Mouse (Mus musculus): Measurements from ENCODE around the gene Sema3f.

Gene Sema3f

GRCm38 (mm10) chr9:107659961-107660360, 50.3 kb downstream of the Sema3f start:
- no peak for DNase-seq (ENCODE audit: low spot score)

DNA sequence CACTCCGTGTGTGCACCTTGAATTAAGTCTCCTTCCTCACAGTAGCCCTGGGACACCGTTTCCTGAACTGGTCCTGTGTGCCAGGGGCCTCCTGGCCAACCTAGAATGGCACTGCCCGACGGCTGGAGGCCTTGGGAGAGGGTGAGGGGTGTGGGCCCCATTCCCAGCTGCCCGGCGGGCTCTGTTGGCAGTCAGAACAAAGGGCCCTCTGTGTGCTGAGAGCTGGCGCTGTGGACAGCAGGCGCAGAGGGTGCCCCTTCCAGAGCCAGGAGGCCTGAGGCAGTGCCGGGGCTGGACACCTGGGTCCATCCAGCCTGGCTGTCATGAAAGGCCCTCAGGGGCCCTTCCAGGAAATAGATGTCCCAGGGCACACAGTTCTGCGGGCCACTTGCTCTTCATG, 50.7 kb downstream of the Sema3f start:
- DNase-seq (ENCODE audit: low spot score): no peak

DNA sequence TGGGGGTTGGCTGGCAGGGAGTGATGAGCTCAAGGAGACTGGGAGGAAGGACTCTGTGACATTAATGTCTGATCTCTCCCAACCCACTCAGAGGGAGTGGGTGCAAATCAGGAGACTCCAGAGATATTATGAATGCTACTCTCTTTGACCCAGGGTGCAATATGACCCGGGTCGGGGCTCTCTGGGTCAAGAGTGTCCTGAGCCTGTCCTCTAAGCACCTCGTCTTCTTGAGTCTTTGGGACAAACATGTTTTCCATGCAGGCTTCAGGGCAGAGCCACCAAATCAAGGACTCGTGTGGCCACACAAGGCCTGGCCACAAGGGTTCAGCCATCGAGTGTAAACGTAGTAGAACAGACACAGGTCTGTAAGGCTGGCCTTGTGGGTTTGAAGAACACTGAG, 52.2 kb downstream of the Sema3f start:
- no peak for DNase-seq (ENCODE audit: low spot score)

GRCm38 (mm10) chr9:107657144-107657543, 53.1 kb downstream of the Sema3f start:
- DNase-seq (ENCODE audit: low spot score): no peak

GRCm38 (mm10) chr9:107654585-107654984, 55.7 kb downstream of the Sema3f start:
- DNase-seq (ENCODE audit: low spot score): no peak

DNA sequence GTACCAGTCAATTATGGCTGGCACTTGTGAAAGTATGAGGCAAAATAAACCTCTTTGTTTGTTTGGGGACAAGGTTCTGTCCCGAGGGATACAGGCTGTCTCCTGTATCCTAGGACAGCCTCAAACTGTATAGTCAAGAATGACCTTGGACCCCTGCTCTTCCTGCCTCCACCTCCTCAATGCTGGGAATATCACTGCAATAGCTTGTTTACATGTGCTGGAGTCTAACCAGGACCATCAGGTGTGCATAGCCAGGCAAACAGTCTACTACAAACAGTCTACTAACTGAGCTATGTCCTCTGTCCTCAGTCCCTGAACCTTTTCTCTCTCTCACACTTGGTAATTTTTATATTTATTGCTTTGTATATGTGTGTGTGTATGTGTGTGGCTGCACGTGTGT, 56.8 kb downstream of the Sema3f start:
- DNase-seq (ENCODE audit: low spot score): no peak

- no peak for DNase-seq (ENCODE audit: low spot score)
Measured at GRCm38 (mm10) chr9:107650708-107651481, 59.4 kb downstream of the Sema3f start.

GRCm38 (mm10) chr9:107650225-107650624, 60.0 kb downstream of the Sema3f start:
- no peak for DNase-seq (ENCODE audit: low spot score)

DNA sequence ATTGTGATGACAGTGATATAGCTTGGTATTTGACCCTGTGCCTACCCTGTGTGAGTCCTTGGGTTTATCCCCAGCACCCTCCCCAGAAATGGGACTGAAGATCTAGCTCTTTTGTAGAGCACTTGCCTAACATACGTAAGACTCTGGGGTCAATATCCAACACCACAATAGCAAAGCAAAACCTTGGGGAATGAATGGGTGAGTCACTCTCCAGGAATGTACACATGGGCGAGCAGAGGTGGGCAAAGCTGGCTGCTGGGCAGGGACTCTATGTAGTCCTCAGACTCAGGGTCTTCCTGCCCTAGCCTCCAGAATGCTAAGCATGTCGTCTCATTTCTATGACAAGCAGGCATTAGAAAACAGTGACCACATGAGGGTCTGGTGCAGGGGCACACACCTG, 61.5 kb downstream of the Sema3f start:
- DNase-seq (ENCODE audit: low spot score): no peak

- DNase-seq (ENCODE audit: low spot score): no peak
Measured at GRCm38 (mm10) chr9:107646975-107647374, 63.3 kb downstream of the Sema3f start.

GRCm38 (mm10) chr9:107645577-107645976, 64.7 kb downstream of the Sema3f start:
- peak; percentile 67 for DNase-seq (ENCODE audit: low spot score)

GRCm38 (mm10) chr9:107645153-107645510, 65.1 kb downstream of the Sema3f start:
- DNase-seq (ENCODE audit: low spot score): no peak

DNA sequence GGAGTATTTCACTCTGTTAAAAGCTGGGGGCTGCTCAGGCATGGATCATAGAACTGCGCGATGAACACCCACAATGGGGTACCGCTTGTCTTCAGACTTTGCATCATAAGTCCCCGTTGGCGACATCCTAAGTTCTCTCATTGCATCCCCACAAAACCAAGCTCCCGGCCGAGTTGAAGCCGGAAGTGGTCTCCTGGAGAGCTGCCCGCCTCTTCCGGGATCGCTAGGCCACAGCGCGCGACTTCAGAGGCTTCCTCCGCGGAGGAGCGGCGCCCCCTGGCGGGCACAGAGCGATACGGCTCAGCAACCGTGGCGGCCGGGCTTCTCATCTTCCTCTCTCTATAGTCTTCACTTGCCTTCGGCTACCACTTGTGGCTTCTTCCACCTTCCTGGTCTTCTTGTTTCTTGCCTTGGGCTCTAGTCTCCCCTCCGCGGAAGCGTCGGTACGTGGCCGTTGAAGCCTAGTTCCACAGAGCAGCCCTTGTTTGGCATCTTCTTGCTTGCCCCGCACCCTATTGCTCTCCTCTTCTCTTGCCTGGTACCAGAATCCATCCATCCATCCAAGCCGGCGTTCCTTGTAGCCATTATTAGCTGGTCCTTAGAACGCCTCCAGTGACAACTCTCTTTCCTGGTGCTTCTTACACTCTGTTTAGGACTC, 65.7 kb downstream of the Sema3f start:
- DNase-seq (ENCODE audit: low spot score): peak; percentile 89

- DNase-seq (ENCODE audit: low spot score): no peak
Measured at GRCm38 (mm10) chr9:107643544-107644214, 66.6 kb downstream of the Sema3f start.

- DNase-seq (ENCODE audit: low spot score): no peak
Measured at GRCm38 (mm10) chr9:107641666-107642065, 68.6 kb downstream of the Sema3f start.

DNA sequence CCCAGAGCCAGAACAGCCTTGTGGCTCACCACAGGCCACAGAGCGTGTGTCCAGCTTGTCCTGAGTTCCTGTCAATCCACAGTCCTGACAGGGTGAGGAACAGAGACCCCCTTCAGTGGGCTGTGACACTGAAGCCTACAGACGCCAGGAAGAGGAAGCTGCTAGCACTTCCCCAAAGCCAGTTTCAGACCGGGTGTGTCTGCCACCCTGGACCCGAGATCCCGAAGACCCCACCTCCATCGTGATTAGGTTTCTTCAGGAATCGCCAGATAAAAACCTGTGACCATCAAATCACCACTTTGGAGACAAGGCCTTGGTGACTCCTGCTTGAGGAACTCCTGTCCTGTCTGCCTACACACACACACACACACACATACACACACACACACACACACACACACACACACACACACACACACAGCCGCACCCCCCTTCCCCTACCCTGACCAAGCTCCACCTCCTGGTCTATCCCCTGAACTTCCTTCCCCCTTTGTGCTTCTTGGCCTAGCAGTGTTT, 70.0 kb downstream of the Sema3f start:
- DNase-seq (ENCODE audit: low spot score): no peak

DNA sequence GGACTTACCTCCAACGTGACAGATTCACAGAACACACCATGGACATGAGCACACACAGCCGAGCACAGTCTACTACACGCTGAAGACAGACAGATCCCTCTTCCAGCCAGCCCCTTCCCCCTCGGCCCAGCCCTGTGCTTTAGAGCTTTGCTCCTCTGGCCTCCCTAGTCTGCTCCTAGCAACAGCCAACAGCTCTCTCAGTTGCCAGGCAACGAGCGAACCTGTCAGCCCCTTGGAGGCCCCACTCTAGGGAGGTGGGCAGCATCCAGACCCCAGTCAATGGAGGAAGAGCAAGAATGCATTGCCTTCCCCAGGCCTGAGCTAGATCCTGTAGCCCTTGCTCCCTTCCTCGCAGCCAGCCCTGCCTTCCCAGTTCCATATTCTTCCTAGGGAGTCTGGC, 73.2 kb downstream of the Sema3f start:
- no peak for DNase-seq (ENCODE audit: low spot score)

GRCm38 (mm10) chr9:107635279-107636028, 74.8 kb downstream of the Sema3f start, which contains the start of gene Gnai2:
Gene Gnai2, minus strand, starts transcription at chr9:107635367.
- peak; percentile 94 for DNase-seq (ENCODE audit: low spot score)

DNA sequence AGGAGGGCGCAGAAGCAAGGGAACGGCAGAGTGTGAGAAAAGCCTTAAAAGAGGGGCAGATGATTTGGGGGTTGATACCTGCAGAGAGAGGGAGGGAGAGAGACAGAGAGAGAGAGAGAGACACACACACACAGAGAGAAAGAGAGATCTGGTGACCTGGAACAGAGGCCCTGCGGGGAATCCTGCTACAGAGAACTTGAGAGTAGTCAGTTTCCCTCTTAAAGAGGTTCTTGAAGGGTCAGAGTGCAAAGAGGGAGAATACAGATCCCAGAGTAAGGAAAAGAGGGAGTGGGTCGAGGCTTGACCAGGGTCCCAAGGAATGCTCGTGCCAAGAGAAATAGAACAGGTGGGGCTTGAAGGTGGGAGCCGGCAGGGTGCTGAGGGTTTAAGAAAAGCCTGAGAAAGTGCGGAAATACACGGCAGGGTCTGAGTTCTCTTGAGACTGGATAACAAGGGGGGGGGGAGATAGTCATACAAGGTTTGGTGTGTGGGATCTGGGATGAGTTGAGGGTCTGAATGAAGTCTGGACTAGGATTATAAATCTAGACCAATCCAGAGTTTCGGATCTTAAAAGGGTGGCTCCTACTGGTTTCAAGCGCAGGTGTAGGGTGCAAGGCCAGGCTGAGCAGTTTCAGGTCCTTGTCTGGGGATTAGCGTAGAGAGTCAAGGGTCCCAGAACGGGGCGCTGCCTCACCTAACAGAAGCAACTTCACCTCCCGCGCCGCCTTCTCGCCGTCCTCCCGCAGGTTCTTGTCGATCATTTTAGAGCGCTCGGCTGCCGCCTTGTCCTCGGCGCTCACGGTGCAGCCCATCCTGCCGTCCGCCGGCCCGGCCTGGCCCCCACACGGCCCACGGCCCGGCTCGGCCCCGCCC, 75.6 kb downstream of the Sema3f start:
- no peak for DNase-seq (ENCODE audit: low spot score)

DNA sequence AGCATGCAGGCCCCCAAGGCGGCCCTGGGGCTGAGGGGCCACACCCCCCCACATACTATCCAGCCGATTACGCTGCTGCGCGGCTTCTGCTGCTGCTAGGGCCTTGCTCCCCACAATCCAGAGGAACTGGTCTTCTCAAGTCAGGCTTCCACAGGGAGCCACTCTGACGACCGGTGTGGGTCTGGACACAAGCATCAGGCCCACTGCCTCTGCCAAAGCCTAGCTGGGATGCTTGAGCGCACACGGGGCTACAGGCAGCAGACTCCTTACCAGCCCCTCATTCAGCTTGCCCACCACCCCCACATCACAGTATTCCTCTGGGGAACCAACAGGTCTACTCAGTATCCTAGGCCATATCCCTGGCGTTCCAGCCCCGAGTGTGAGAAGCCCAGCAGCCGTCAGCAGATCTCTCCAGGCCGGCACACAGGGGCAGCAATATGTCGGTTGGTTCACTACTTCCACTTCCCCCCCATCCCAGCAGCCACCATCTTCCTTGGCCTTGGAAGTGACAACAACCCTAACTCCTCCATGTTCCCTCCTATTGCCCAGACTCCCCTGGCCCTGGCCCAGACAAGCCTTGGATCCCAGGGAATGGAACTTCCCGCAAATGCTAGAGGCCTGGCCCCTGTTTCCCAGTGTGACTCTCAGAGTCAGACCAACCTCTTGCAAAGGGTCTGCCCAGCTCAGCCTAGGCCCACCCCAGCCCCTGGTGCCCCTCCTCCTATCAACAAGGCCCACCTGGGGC, 76.4 kb downstream of the Sema3f start:
- peak; percentile 64 for DNase-seq (ENCODE audit: low spot score)
